Mouse (Mus musculus): ENCODE data around the gene Vmn2r32.
"Not testable (repeated sequence)": the region's sequence is repeated elsewhere in the genome, so short reads cannot be mapped to it uniquely, and the experiment has no call there.

Vmn2r32 gene

DNA sequence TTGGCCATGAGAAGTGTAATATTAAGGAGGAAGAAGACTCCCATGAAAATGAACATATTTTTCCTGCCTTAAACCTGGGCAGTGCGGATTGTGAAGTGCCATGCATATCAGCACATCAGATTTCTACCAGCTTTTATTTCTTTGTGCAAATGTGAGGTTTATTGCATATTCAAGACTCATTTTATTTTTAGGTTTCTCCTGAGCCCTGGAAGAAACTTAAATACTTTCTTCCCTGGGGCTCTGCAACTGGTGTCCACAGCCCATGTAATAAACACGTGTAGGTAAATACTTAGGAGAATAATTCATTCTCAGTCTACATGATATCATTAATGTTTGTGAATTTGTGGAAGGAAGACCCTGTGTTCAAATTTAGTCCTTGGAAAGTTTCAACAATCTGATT is at the start of gene Vmn2r32:
Gene Vmn2r32, minus strand, starts transcription at position 101 of the 400 bp plus-strand sequence.
- DNase-seq, result not testable (repeated sequence)
